Mouse (Mus musculus) intestine, embryonic 16.5 days (tissue): ENCODE measurements at regions not wholly inside any gene's neighbourhood (a gene's known extent, or its start where the extent isn't known, plus 50 kb on each side); places are given as distances from the start of the nearest gene placed in this dataset.

Source experiments
- ATAC-seq: fragments of 200-750 bp; cut with Nextera tagmentation; 2 replicates; pipeline ENCODE4 v1.8.0; 2017; ENCODE audit warnings: moderate TSS enrichment, moderate library complexity
- H3K27ac ChIP-seq: fragments of 300-500 bp; sonication (generic); 2 replicates; pipeline ENCODE4 v1.5.1; 2014; ENCODE audit warnings: mild to moderate bottlenecking, low read length
- H3K27me3 ChIP-seq: fragments of 300-500 bp; sonication (generic); replicated peaks from 2 replicates; pipeline ENCODE4 v1.6.1; 2014; ENCODE audit warnings: low read length, control low read depth, mixed read lengths; ENCODE audit not compliant: control insufficient read depth, insufficient read depth
- H3K36me3 ChIP-seq: fragments of 300-500 bp; sonication (generic); 2 replicates; pipeline ENCODE4 v1.6.1; 2014; ENCODE audit warnings: low read length, control low read depth; ENCODE audit not compliant: control insufficient read depth, insufficient read depth
- H3K4me1 ChIP-seq: fragments of 300-500 bp; sonication (generic); 2 replicates; pipeline ENCODE4 v1.6.1; 2014; ENCODE audit warnings: low read length, control low read depth, mixed read lengths; ENCODE audit not compliant: control insufficient read depth, insufficient read depth
- H3K4me2 ChIP-seq: fragments of 300-500 bp; sonication (generic); 2 replicates; pipeline ENCODE4 v1.6.1; 2014; ENCODE audit warnings: low read depth, low read length, control low read depth
- H3K4me3 ChIP-seq: fragments of 300-500 bp; sonication (generic); 2 replicates; pipeline ENCODE4 v1.5.1; 2014; ENCODE audit warnings: mild to moderate bottlenecking, low read length
- H3K9ac ChIP-seq: fragments of 300-500 bp; sonication (generic); 2 replicates; pipeline ENCODE4 v1.6.1; 2014; ENCODE audit warnings: low read depth, low read length
- H3K9me3 ChIP-seq: fragments of 300-500 bp; sonication (generic); 2 replicates; pipeline ENCODE4 v1.6.1; 2016; ENCODE audit warnings: low read length, control low read depth; ENCODE audit not compliant: control insufficient read depth
- WGBS: fragments of 180-500 bp; shearing (Covaris S2); extraction: QIAGEN DNeasy Blood & Tissue Kit; methylation state at CpG from one replicate; pipeline ENCODE4 v1.1.7; 2014; 5-methylcytosine and 5-hydroxymethylcytosine counted together

GRCm38 (mm10) chr11:113103161-113103845 is 321.3 kb downstream of the Sox9 start:
- H3K9ac ChIP-seq: no peak overlapping the region
- H3K27me3 ChIP-seq: no peaks in the 10 kb centered on the region
- peak; percentile 56 for ATAC-seq
- no peak overlapping the region for H3K4me3 ChIP-seq
- no peak overlapping the region for H3K4me2 ChIP-seq
- no peak overlapping the region for H3K27ac ChIP-seq
- WGBS: 72% methylated on average over 12 of the region's 12 CpGs
- no peaks in the 10 kb centered on the region for H3K36me3 ChIP-seq
- no peaks in the 10 kb centered on the region for H3K9me3 ChIP-seq
- peaks cover 30% of the 10 kb centered on the region for H3K4me1 ChIP-seq

- H3K27ac ChIP-seq: no peak overlapping the region
- H3K27me3 ChIP-seq: no peaks in the 10 kb centered on the region
- no peak overlapping the region for H3K4me3 ChIP-seq
- 0 out of 2 replicates have a peak overlapping the region, but pooled peaks have one; percentile 7 for H3K9ac ChIP-seq
- no peaks in the 10 kb centered on the region for H3K9me3 ChIP-seq
- peaks cover 32% of the 10 kb centered on the region for H3K4me1 ChIP-seq
- WGBS: 61% methylated on average over 11 of the region's 11 CpGs
- H3K36me3 ChIP-seq: no peaks in the 10 kb centered on the region
- ATAC-seq: no peak
- H3K4me2 ChIP-seq: no peak overlapping the region
Observed at GRCm38 (mm10) chr11:113105371-113105770, 323.3 kb downstream of the Sox9 start.

GRCm38 (mm10) chr11:113107205-113107844 is 325.3 kb downstream of the Sox9 start:
- Histone ChIP-seq H3K27ac (no peak overlapping the region), H3K4me2 (no peak overlapping the region), H3K9ac (no peak overlapping the region), H3K9me3 (no peaks in the 10 kb centered on the region), H3K4me1 (peaks cover 25% of the 10 kb centered on the region), H3K4me3 (no peak overlapping the region), H3K36me3 (no peaks in the 10 kb centered on the region), H3K27me3 (no peaks in the 10 kb centered on the region)
- WGBS: 51% methylated on average over 16 of the region's 16 CpGs
- no peak for ATAC-seq

- Histone ChIP-seq H3K9me3 (no peaks in the 10 kb centered on the region), H3K4me2 (no peak overlapping the region), H3K4me1 (peaks cover 25% of the 10 kb centered on the region), H3K36me3 (no peaks in the 10 kb centered on the region), H3K27me3 (no peaks in the 10 kb centered on the region), H3K27ac (no peak overlapping the region), H3K4me3 (no peak overlapping the region), H3K9ac (no peak overlapping the region)
- ATAC-seq: no peak
- WGBS: 69% methylated on average over 10 of the region's 10 CpGs
Observed at GRCm38 (mm10) chr11:113107966-113108699, 326.1 kb downstream of the Sox9 start.

GRCm38 (mm10) chr11:113109096-113109495 is 327.1 kb downstream of the Sox9 start:
- no peaks in the 10 kb centered on the region for H3K36me3 ChIP-seq
- H3K9ac ChIP-seq: no peak overlapping the region
- no peaks in the 10 kb centered on the region for H3K9me3 ChIP-seq
- H3K4me3 ChIP-seq: no peak overlapping the region
- no peak overlapping the region for H3K27ac ChIP-seq
- WGBS: 84% methylated on average over 4 of the region's 4 CpGs
- H3K4me2 ChIP-seq: no peak overlapping the region
- H3K27me3 ChIP-seq: no peaks in the 10 kb centered on the region
- no peak for ATAC-seq
- H3K4me1 ChIP-seq: peaks cover 20% of the 10 kb centered on the region

- Histone ChIP-seq H3K9me3 (no peaks in the 10 kb centered on the region), H3K27ac (peak overlapping the region; percentile 50; the same call in 1 of the 2 replicates), H3K4me2 (no peak overlapping the region), H3K4me3 (no peak overlapping the region), H3K4me1 (peaks cover 13% of the 10 kb centered on the region), H3K27me3 (no peaks in the 10 kb centered on the region), H3K9ac (no peak overlapping the region), H3K36me3 (no peaks in the 10 kb centered on the region)
- ATAC-seq: peak; percentile 73
- 67% methylated on average over 6 of the region's 6 CpGs for WGBS
Observed at GRCm38 (mm10) chr11:113113220-113113817, 331.3 kb downstream of the Sox9 start.

- 55% methylated on average over 9 of the region's 9 CpGs for WGBS
- H3K4me2 ChIP-seq: no peak overlapping the region
- H3K27ac ChIP-seq: no peak overlapping the region
Observed at GRCm38 (mm10) chr11:113117179-113117898, 335.3 kb downstream of the Sox9 start.

GRCm38 (mm10) chr11:113120570-113120969 is 338.5 kb downstream of the Sox9 start:
- H3K27me3 ChIP-seq: no peaks in the 10 kb centered on the region
- no peak overlapping the region for H3K27ac ChIP-seq
- ATAC-seq: no peak
- H3K9ac ChIP-seq: no peak overlapping the region
- no peak overlapping the region for H3K4me3 ChIP-seq
- WGBS: 61% methylated on average over 6 of the region's 6 CpGs
- no peak overlapping the region for H3K4me2 ChIP-seq
- no peaks in the 10 kb centered on the region for H3K36me3 ChIP-seq
- H3K9me3 ChIP-seq: no peaks in the 10 kb centered on the region
- peaks cover 24% of the 10 kb centered on the region for H3K4me1 ChIP-seq

More at GRCm38 (mm10) chr11:113117179-113117898, 335.3 kb downstream of the Sox9 start:
- Histone ChIP-seq H3K36me3 (no peaks in the 10 kb centered on the region), H3K4me3 (no peak overlapping the region), H3K27me3 (no peaks in the 10 kb centered on the region), H3K9ac (no peak overlapping the region), H3K4me1 (peaks cover 19% of the 10 kb centered on the region), H3K9me3 (no peaks in the 10 kb centered on the region)
- peak; percentile 41 for ATAC-seq

GRCm38 (mm10) chr11:113121307-113121706 is 339.3 kb downstream of the Sox9 start:
- H3K9ac ChIP-seq: no peak overlapping the region
- ATAC-seq: no peak
- WGBS: 55% methylated on average over 12 of the region's 12 CpGs
- H3K36me3 ChIP-seq: no peaks in the 10 kb centered on the region
- no peak overlapping the region for H3K4me2 ChIP-seq
- H3K9me3 ChIP-seq: no peaks in the 10 kb centered on the region
- peaks cover 28% of the 10 kb centered on the region for H3K4me1 ChIP-seq
- no peaks in the 10 kb centered on the region for H3K27me3 ChIP-seq
- H3K27ac ChIP-seq: no peak overlapping the region
- no peak overlapping the region for H3K4me3 ChIP-seq
